Mouse (Mus musculus) stomach, postnatal 0 days (tissue): ENCODE measurements around the gene Ergic1. TPM values are rescaled to one million over a fixed set of nuclear protein-coding genes. Genes with fewer than 3 reads are reported as not detected.

Source experiments
- ATAC-seq: fragments of 200-750 bp; cut with Nextera tagmentation; 2 replicates; pipeline ENCODE4 v1.8.0; 2017; ENCODE audit not compliant: low FRiP score, low TSS enrichment
- DNase-seq: peaks from one replicate; pipeline ENCODE4 v3.0.0-alpha.2; 2016; ENCODE audit warnings: low spot score
- H3K27ac ChIP-seq: fragments of 300-500 bp; sonication (generic); replicated peaks from 2 replicates; pipeline ENCODE4 v1.5.1; 2014; ENCODE audit warnings: mild to moderate bottlenecking, control low read depth
- H3K27me3 ChIP-seq: fragments of 300-500 bp; sonication (generic); 2 replicates; pipeline ENCODE4 v1.6.1; 2014; ENCODE audit warnings: low read length; ENCODE audit not compliant: control insufficient read depth, insufficient read depth
- H3K36me3 ChIP-seq: fragments of 300-500 bp; sonication (generic); 2 replicates; pipeline ENCODE4 v1.6.1; 2014; ENCODE audit warnings: low read length, mixed read lengths; ENCODE audit not compliant: control insufficient read depth, insufficient read depth
- H3K4me1 ChIP-seq: fragments of 300-500 bp; sonication (generic); replicated peaks from 2 replicates; pipeline ENCODE4 v1.6.1; 2014; ENCODE audit warnings: antibody characterized with exemption; ENCODE audit not compliant: control insufficient read depth, insufficient read depth
- H3K4me2 ChIP-seq: fragments of 300-500 bp; sonication (generic); replicated peaks from 2 replicates; pipeline ENCODE4 v1.6.1; 2014; ENCODE audit warnings: low read depth, mild to moderate bottlenecking, control low read depth, moderate library complexity
- H3K4me3 ChIP-seq: fragments of 300-500 bp; sonication (generic); 2 replicates; pipeline ENCODE4 v1.5.1; 2014; ENCODE audit warnings: low read depth, low read length, control low read depth
- H3K9ac ChIP-seq: fragments of 300-500 bp; sonication (generic); 2 replicates; pipeline ENCODE4 v1.6.1; 2014; ENCODE audit warnings: mild to moderate bottlenecking, low read length, control low read depth, mixed read lengths
- H3K9me3 ChIP-seq: fragments of 300-500 bp; sonication (generic); 2 replicates; pipeline ENCODE4 v1.6.1; 2016; ENCODE audit warnings: low read length; ENCODE audit not compliant: control insufficient read depth
- CTCF ChIP-seq: IDR thresholded peaks from 2 replicates; pipeline ENCODE4 v1.5.1; 2016; ENCODE audit warnings: antibody characterized with exemption, low read depth, mild to moderate bottlenecking, moderate library complexity
- EP300 ChIP-seq: optimal IDR thresholded peaks from 2 replicates; pipeline ENCODE3; 2016; ENCODE audit warnings: antibody characterized with exemption
- WGBS: fragments of 180-500 bp; shearing (Covaris S2); extraction: QIAGEN DNeasy Blood & Tissue Kit; methylation state at CpG from one replicate; pipeline ENCODE4 v1.1.7; 2014; 5-methylcytosine and 5-hydroxymethylcytosine counted together
- polyA plus RNA-seq: library from polyadenylated mRNA; unstranded; fragments of >200 nt; fragmentation: Nextera tagmentation; extraction: Ambion mirVana; gene quantifications from 2 replicates; pipeline ENCODE4 v1.2.1, GENCODE M21; 2015

Gene Ergic1
- polyA plus RNA-seq, 1 experiment from 2014 or later: 64.2 TPM

GRCm38 (mm10) chr17:26643456-26643855 lies 82.2 kb downstream of the Ergic1 start:
- no peak overlapping the region for H3K4me2 ChIP-seq
- no peak overlapping the region for H3K4me3 ChIP-seq
- no peaks in the 10 kb centered on the region for H3K4me1 ChIP-seq
- H3K27me3 ChIP-seq: no peaks in the 10 kb centered on the region
- DNase-seq (no peak), ATAC-seq (no peak)
- peaks cover 24% of the 10 kb centered on the region for H3K36me3 ChIP-seq
- TF ChIP-seq EP300: no peak
- no peak for TF ChIP-seq CTCF
- H3K27ac ChIP-seq: no peak overlapping the region
- H3K9me3 ChIP-seq: no peaks in the 10 kb centered on the region
- no peak overlapping the region for H3K9ac ChIP-seq
- 94% methylated on average over 8 of the region's 8 CpGs for WGBS

DNA sequence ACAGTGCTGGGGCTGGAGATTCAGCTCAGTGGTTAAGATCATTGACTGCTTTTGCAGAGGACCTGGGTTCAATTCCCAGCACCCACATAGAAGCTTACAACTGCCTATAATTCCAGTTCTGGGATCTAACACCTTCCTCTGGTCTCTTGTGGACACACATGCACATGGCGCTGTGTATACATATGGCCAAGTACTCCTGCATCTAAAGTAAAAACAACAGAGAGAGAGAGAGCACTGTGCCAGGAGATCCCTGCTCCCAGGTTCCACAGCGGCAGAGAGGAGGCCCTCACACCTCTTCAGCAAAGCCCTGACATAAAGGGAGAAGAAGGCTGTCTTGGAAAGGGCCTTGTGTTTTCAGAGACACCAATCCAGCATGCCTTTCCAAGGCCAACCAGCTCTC lies 82.7 kb downstream of the Ergic1 start:
- Histone ChIP-seq H3K4me2 (no peak overlapping the region), H3K36me3 (peaks cover 23% of the 10 kb centered on the region), H3K4me1 (no peaks in the 10 kb centered on the region), H3K27me3 (no peaks in the 10 kb centered on the region), H3K4me3 (no peak overlapping the region), H3K27ac (no peak overlapping the region), H3K9ac (no peak overlapping the region), H3K9me3 (no peaks in the 10 kb centered on the region)
- TF ChIP-seq CTCF: no peak
- TF ChIP-seq EP300: no peak
- WGBS: 90% methylated on average over 2 of the region's 2 CpGs
- no peak for DNase-seq
- no peak for ATAC-seq

- H3K9me3 ChIP-seq: no peaks in the 10 kb centered on the region
- DNase-seq (no peak), ATAC-seq (no peak)
- no peak overlapping the region for H3K9ac ChIP-seq
- TF ChIP-seq CTCF (no peak), EP300 (no peak)
- H3K27me3 ChIP-seq: no peaks in the 10 kb centered on the region
- H3K27ac ChIP-seq: no peak overlapping the region
- no peaks in the 10 kb centered on the region for H3K4me1 ChIP-seq
- H3K4me2 ChIP-seq: no peak overlapping the region
- no peak overlapping the region for H3K4me3 ChIP-seq
- peaks cover 22% of the 10 kb centered on the region for H3K36me3 ChIP-seq
- 80% methylated on average over 9 of the region's 9 CpGs for WGBS
These were observed 83.5 kb downstream of the Ergic1 start for GRCm38 (mm10) chr17:26644509-26645410.

GRCm38 (mm10) chr17:26645411-26645854 lies 84.1 kb downstream of the Ergic1 start:
- no peaks in the 10 kb centered on the region for H3K27me3 ChIP-seq
- H3K27ac ChIP-seq: no peak overlapping the region
- no peak overlapping the region for H3K9ac ChIP-seq
- no peak for TF ChIP-seq CTCF
- TF ChIP-seq EP300: no peak
- H3K4me1 ChIP-seq: no peaks in the 10 kb centered on the region
- peaks cover 18% of the 10 kb centered on the region for H3K36me3 ChIP-seq
- no peak for ATAC-seq
- H3K9me3 ChIP-seq: no peaks in the 10 kb centered on the region
- WGBS: 94% methylated on average over 8 of the region's 8 CpGs
- DNase-seq: no peak
- H3K4me2 ChIP-seq: no peak overlapping the region
- no peak overlapping the region for H3K4me3 ChIP-seq

GRCm38 (mm10) chr17:26647283-26647682 lies 86.0 kb downstream of the Ergic1 start:
- no peak overlapping the region for H3K4me3 ChIP-seq
- no peaks in the 10 kb centered on the region for H3K4me1 ChIP-seq
- no peaks in the 10 kb centered on the region for H3K9me3 ChIP-seq
- no peak overlapping the region for H3K9ac ChIP-seq
- H3K4me2 ChIP-seq: no peak overlapping the region
- ATAC-seq (no peak), DNase-seq (no peak)
- peaks cover 10% of the 10 kb centered on the region for H3K36me3 ChIP-seq
- WGBS: 47% methylated on average over 13 of the region's 13 CpGs
- peak overlapping the region; percentile 58 for H3K27ac ChIP-seq
- H3K27me3 ChIP-seq: no peaks in the 10 kb centered on the region
- TF ChIP-seq CTCF (no peak), EP300 (no peak)

DNA sequence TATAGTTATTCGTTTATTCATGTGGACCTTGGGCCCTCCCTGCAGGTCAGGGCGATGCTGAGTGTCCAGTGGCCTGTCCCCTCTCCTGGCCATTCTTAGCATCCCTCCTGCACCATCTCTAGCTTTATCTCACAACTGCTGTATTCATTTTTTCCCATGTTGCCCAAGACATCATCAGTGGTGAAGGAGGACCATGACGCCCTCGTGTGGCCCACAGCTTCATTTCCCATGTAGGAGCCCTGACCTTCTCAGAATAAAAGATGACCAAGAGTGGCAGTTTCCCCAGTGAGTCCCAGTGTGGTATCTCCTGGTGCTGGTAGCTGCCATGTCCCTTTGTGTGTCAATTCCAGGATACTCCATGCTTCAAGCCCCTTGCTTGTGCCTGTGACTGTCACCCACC lies 88.3 kb downstream of the Ergic1 start:
- peak; percentile 61 for TF ChIP-seq CTCF
- TF ChIP-seq EP300: no peak
- H3K9ac ChIP-seq: no peak overlapping the region
- ATAC-seq (no peak), DNase-seq (no peak)
- H3K27me3 ChIP-seq: no peaks in the 10 kb centered on the region
- no peak overlapping the region for H3K27ac ChIP-seq
- H3K9me3 ChIP-seq: no peaks in the 10 kb centered on the region
- no peak overlapping the region for H3K4me3 ChIP-seq
- H3K36me3 ChIP-seq: peaks cover 4% of the 10 kb centered on the region; the same call in 1 of the 2 replicates
- no peak overlapping the region for H3K4me2 ChIP-seq
- WGBS: 85% methylated on average over 4 of the region's 4 CpGs
- no peaks in the 10 kb centered on the region for H3K4me1 ChIP-seq
